Mouse (Mus musculus) hematopoietic stem cell, adult 5-6 weeks (primary cell): ENCODE results near the gene Ltbr. TPM values are rescaled to one million over a fixed set of nuclear protein-coding genes. Genes with fewer than 3 reads are reported as not detected.
A peak's percentile ranks its signal among the peaks of the same experiment; 100 is the strongest.
"Not testable (repeated sequence)": the region's sequence is repeated elsewhere in the genome, so short reads cannot be mapped to it uniquely, and the experiment has no call there.

Source experiments
- ATAC-seq, 2 experiments: fragments of 125-278 bp in 1 of 2; replicated peaks in 1 of 2; 2 replicates each; pipeline ENCODE4 v1.8.0; 2016 to 2017; ENCODE audit warnings: inconsistent platforms in 2 of 2, mild to moderate bottlenecking in 2 of 2, moderate number of reproducible peaks in 2 of 2, low read depth in 1 of 2, moderate TSS enrichment in 1 of 2; ENCODE audit not compliant: low FRiP score in 2 of 2, poor library complexity in 2 of 2, severe bottlenecking in 2 of 2, insufficient read depth in 1 of 2, low TSS enrichment in 1 of 2
- total RNA-seq: library from RNA; stranded (forward); fragments of 172-1452, 232-1000 nt; gene quantifications from 2 replicates; pipeline ENCODE4 v1.2.3, GENCODE M21; 2017

Ltbr gene
- total RNA-seq, 1 experiment from 2014 or later, result 68.1 TPM

DNA sequence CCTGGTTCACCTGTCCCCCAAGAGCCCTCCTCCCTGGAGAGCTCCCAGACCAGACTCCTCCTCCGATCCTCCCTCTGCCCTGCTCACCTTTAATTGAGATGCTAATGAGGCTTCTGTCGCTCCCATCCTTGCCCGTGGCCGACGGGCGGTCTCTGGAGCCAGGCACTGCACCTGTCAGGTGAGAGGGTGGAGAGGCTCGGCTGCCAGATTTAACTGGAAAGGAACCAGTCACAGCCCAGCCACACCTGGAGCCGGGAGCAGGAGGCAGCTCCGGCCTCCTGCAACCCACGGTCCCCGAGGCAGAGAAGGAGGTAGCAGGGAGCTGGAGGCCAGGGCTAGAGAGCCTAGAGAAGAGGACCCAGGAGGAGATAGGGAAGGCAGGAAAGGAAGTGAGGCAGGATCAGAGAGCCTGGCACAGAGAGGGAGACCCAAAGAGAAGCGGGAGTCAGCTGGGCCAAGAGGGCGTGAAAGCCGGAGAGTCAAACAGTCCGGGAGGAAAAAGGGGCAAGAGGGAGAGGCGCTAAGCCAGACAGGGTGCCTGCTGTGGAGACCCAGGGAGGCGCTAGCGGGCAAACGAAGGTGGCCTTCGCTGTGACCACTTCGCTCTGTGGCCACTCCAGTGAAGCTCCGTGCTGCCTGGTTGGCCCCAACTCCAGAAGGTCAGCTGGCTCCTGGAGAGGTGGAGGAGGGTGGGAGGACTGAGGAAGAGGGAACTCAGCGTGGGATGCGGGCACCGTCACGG lies 7.6 kb upstream of the Ltbr start:
- peak in 1 of 2 experiments; percentile 13; a peak in 1 of 4 replicates for ATAC-seq

DNA sequence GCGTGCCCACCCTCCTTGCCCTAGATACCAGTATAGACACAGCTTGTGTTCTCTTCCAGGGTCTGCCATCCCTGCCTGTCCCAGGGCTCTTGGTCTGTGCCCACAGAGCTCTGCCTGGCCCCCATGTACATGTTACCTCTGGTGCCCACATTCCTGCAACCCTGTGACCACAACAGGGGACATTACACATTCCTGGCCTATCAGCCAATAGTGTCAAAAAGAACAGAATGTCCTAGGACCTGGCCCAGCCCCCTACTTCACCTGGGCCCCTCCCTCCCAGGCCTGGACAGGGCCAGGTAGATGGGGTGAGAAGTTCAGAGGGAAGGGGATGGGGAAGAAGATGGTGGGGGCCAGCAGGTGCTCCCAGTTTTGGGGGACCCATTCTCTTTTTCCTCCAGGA lies 6.6 kb upstream of the Ltbr start, which contains the start of gene Scnn1a:
Scnn1a (plus strand) TSS at position 337 of the 400 bp plus-strand sequence.
- no peak for ATAC-seq

DNA sequence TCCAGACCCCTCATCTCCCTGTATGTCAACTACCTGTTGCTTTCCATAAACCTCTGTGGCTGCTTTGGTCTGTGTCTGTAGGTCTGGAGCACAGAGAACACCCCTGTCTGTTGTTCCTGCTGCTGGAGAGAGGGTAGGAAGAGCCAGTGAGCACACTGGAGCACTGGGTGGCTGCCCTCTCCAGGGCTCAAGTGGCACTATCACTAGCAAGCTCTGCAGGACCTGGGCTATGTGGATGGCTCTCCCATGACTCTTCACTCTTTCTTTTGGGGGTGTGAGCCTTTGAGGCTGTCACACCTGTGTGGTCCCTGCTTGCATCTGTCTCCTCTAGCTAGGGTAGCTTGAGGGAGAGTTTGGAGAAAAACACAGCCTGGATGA lies 6.2 kb upstream of the Ltbr start:
- ATAC-seq, result no peak

DNA sequence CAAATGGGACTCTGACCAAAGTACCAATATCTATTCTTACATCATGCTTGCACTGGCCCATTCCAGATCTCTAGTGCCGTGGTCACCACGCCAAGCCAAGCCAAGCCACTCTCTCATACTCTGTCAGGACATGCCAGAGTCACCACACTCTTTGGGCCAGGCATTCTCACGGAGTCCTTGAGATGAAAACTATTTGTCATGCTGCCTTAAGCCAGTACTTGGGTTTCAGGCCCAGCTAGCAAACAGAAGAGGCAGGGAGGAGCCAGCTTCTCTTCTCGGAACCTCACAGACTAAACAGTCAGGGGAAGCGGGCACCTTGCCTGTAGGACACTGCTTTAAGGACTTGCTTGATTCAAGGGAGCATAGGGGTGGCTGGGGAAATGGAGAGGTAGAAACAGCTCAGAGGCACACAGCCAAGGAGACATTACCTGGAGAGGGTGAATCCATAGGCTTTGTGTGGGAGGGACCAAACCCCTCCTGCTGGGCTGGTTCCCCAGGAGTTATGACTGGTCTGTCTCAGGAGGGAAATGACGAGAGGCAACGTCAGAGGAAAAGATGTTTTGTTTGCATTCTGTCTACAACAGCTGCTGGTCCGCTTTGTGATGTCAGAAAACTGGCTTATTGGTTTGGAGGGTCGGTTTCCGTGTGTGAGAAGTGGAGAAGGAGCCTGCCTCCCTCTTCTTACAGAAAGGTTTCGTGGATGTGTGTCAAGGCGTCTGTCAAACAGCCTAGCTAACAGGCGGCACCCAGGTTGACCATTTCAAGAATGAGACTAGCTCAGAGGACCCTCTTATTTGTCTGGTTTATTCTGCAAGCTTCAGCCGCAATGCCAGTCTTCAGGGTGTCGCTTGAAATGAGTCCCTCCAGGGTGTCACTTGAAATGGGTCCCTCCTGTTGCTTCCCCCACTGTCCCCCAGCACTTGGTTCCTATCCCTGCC lies 5.6 kb upstream of the Ltbr start:
- 0 out of 4 replicates have a peak, but pooled peaks of 1 of the 2 experiments have one; percentile 27 for ATAC-seq

DNA sequence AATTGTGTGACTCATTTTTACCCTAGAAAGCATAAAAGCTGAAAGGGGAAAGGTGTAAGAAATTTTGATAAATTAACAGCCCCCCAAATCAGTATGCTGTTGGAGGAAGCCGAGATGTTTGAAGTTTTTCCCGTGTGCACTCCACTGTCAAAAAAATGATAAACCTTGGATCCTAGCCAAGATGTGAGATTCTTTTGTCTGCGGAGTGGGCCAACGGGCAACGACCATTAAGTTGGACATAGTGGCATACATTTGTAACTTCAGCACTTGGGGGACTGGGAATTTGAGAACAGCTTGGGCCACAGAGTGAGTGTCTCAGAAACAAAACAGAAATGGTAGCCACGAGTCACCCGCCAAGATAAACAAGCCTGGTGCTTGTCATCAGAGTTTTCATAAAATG lies 3.4 kb upstream of the Ltbr start:
- ATAC-seq, result no peak

DNA sequence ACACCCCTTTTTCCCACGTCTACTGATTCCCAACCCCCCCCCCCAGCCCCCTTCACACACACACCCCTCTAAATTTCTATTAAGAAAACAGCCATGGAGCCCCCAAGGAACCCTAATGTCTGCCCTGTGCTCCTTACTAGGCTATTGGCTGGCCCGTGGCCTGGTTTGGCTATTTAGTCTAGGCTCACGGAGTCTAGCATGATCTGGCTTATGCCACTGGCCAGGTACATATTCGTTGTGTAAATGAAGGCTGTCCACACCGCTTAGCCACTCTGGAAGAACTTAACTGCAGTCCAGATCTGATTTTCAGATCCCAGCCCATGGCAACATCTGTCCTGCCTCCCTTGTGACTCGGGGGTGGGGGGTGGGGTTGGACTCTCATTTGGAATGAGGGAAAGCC lies 1.1 kb upstream of the Ltbr start:
- no peak for ATAC-seq

DNA sequence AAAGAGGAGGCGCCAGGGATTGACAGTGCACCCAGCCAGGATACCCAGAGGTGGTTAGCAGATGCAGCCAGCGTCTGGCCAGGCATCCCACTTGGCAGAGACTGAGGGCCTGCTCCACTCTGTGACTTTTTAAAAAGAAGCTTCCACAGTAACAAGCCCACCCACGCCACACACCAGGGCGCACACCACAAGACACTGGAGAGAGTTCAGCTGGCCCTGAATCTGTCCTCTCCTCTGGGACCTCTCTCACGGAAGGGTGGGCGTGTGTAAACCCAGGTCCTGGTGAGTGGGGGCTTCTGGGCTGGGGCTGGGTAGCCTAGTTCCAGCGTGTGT lies 512 bp upstream of the Ltbr start:
- ATAC-seq, result peak; percentile 17 to 31; a peak in 2 of 4 replicates

DNA sequence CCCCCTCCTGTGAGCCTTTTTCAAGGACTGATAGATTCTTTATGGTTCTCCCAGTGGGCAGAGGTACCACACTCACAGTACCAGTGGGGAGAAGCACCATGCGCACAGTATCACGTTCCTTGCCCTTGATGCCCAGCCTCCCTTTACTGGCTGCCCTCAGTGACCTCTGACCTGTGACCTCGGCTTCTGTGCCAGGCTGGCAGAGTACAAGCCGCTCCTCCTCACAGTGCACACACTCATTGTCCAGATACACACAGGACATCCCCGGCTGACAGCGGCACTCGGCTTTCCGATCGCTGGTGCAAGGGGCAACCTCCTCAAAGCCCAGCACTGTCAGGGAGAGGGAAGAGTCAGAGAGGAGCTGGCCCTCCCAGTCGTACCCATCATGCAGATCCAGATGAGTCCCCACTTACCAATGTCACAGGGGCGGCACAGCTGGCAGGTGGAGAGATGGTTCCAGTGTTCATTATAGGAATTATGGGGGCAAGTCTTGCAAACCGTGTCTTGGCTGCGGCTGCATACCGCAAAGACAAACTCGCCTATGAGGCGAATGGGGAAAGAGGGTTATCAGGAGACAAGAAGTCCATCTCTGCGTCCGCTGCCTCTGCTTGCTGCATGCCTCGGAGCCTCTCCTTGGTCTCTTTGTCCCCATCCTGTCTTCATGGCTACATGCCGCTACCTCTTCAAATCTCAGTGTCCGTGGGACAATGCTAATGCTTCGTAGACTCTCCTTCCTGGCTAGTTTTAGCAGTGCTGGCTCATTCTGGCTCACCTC lies 917 bp downstream of the Ltbr start:
- ATAC-seq, result no peak

DNA sequence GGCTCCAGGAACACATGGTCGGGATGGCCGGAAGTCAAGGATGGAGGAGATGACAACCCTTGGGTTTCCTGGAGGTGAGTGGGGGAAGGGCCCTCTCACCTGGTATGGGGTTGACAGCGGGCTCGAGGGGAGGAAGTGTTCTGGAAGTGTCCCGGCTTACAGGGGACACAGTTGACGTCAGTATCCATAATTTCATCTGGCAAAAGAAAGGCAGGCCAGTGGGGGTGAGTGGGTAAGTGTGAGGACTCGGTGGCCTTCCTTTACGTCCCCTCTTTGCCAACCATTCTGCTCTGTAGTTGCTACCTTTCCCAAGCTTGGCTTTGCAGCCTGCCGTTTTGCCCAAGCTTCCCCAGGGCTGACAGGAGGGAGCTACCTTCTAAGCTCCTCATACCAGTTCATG lies 1.5 kb downstream of the Ltbr start:
- no peak for ATAC-seq

DNA sequence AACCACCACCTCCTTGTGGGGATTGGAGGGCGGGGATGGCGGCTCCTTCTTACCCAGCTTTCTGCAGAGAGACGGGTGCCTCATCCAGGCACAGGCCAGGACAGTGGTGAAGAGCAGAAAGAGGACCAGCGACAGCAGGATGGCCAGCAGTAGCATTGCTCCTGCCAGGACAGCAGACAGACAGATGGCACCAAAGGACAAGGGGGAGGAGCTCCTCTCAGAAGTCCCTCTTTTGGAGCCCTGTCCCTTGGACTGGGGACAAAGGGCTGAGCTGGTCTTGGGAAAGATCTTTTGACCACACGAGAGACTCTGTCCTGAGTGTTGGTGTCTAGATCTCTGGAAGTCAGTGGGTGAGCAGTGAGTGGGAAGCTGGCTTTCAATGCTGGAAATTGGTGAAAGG lies 4.3 kb downstream of the Ltbr start:
- ATAC-seq, result no peak

DNA sequence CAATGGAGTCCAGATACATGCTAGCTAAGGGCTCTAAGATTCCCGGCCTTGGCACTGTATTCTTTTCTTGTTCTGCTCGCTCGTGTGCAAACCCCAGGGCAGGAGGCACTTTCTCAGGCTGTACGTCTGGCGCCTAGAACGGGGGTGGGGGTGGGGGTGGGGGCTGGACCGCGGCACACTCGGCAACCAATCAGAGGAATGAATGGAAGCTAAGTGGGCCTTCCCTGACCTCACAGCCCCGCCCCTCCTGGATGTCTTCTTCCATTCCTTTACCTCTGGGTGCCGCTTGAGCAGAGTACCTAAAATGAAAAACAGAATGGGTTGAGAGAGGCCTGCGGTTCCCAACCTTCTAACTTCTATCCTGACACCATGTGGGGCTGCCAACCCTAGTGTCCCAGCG lies 4.8 kb downstream of the Ltbr start:
- ATAC-seq, result no peak

DNA sequence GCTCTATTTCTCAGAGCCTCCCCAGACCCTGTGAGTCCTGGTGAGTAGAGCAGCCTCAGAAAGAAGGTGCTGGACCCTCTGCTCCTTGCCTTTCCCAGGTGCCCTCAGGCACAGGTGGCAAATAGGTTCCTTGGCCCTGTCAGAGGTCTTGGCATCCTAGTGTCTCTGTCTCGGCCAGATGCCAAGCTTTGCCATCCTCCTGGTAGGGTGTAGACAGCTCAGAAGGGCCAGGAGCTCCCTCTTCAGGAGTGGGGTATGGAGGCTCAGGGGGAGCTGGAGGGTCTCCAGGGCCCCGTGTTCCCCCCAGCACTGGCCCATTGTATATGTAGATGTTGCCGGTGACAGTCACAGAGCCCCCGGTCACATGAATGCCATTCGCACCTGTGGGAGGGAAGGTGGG lies 6.6 kb downstream of the Ltbr start:
- ATAC-seq, result no peak

DNA sequence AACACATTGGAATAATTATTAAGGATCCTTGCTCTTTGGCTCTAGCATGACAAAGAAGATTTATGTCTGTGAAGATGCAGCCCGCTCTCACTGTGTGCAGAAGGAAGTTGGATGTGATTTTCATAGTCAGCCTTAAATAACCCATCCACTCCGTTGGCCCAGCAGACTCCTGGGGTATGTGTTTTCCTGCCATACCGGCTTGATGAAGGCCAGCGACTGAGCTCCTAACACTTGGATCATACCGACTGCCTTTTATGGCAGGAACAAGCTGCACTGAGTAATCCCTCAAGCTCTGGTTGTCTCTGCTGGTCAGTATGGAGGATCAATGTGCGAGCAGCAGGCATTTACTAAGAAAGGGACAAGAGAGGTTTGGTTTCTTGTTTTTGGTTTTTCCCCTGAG lies 8.2 kb downstream of the Ltbr start:
- ATAC-seq, result no peak

DNA sequence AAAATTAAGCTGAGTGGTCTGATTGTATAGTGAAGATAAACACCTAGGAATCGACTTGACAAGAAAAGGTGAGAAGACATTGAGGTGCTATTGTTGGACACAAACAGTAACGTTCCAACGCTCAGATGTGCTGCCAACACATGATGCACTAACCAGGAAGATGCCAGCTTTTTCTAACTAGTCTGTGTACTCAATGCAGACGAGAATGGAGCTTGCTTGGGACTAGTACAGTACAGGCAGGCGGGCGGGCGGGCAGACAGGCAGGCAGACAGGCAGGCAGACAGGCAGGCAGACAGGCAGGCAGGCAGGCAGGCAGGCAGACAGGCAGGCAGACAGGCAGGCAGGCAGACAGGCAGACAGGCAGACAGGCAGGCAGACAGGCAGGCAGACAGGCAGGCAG lies 9.3 kb downstream of the Ltbr start:
- ATAC-seq, result not testable (repeated sequence)

DNA sequence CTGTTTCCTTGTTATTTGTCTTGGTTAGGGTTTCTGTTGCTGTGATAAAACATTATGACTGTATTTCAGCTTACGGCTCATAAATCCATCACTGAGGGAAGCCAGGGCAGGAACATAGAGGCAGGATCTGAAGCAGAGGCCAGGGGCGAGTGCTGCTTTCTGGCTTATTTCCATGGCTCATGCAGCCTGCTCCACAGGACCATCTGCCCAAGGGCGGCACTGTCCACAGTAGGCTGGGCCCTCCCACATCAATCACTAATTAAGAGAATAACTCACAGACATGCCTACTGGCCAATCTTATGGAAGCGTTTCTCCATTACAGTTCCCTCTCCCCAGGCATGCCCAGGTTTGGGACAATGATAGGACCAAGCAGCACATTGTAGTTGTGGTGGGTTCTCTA lies 10.4 kb downstream of the Ltbr start:
- ATAC-seq, result no peak

DNA sequence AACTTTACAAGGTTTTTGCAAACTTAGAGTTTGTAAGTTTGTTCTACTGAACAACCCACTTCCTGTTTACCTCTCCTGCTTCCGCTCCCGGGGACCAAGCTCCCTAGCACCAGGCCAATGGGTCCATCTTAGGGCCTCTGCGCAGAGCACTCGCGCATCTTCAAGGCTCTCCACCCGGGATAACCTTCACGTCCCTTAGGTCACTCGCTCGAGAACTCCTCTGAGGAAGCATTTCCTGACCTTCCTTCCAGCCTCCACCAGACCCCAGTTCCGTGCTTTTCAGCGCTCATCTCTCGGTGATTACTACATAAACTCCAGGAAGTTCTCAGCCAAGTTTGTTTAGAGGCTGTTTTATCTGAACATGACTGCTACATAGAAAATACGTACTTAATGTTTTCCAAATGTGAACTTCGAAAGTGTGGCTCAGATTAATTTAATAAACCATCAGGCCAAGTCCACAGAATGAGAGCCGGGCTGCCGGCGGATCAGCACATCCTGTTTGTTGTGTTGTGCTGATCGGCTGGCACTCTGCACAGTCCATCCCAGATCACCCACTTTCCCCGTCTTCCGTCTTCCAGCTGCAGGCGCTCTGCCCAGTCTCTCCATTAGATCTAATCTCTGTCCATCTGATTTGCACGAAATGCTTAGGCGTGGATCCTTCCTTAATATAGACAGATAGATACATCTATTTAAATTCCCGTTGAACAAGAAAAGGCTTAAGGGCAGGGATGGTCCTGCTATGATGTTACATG lies 11.3 kb downstream of the Ltbr start:
- ATAC-seq, result no peak

DNA sequence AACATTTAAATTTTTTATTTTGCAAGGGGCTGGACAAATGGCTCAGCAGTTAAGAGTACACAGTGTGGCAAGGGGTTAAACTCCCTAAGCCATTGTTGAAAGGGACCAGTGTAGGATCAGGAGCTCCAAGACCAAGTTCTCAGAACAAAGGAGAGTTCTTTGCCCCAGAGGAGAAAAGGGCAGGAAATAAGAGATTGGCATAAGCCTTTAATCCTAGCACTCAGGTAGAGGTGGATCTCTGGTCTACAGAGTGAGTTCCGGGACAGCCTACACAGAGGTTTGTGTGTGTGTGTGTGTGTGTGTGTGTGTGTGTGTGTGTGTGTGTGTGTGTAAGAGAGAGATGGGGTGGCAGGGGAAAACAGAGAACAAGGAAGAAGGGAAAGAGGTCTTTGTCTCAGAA lies 12.7 kb downstream of the Ltbr start:
- ATAC-seq, result no peak
